Mouse (Mus musculus) liver, postnatal 0 days (tissue): Measurements from ENCODE around the gene Ppil6.

Experiments used
- CTCF ChIP-seq: sonication (generic); IDR thresholded peaks from 2 replicates; pipeline ENCODE4 v1.5.1; 2016; ENCODE audit warnings: antibody characterized with exemption, low read depth
- EP300 ChIP-seq: IDR thresholded peaks from 2 replicates; pipeline ENCODE4 v1.6.1; 2016; ENCODE audit warnings: antibody characterized with exemption, low read depth, mild to moderate bottlenecking

DNA sequence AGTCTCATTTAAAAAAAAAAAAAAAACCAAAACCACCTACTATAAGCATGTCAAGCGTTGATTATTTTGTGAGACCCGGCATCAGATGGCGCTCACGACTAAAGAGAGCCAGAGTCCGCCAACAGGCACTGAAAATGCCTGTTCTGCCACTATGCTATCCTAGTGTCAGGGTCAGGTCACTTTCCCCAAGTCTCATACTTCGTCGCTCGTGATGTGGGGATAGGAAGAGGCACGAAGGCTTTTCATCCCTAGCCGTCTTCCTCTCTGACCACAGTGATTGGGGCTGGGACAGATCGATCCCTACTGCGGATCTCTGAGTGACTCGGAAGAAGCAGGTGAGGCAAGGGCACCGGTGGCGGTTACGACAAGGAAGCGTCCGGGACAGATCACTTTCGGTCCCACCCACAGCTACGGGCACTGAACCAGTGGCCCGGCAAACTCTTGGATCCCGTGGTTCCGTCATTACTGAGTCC lies 28.3 kb downstream of the Ppil6 start:
- TF ChIP-seq CTCF = peak; percentile 80
- no peak for TF ChIP-seq EP300
